Mouse (Mus musculus): ENCODE measurements at regions not wholly inside any gene's neighbourhood (a gene's known extent, or its start where the extent isn't known, plus 50 kb on each side); places are given as distances from the start of the nearest gene placed in this dataset.

DNA sequence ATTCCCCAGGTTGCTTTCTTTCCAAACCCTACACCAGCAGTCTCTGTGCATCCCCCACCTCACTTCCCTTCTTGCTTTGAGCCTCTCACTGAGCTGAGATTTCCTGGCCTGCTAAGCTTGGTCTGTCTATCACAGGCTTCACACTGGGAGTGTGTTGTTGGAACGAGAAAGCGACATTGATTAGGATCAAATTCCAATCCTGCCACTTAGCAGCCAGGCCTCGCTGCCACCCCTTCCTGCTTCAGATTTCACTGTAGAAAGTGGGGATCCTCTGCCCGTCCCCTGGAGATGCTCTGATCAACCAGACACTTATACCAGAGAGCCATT is 123.8 kb upstream of the Id2 start:
- TF ChIP-seq CTCF (IDR thresholded peaks at IDR 0.05; ENCODE audit: low read depth, low read length) = no peak
- TF ChIP-seq POLR2A (IDR thresholded peaks at IDR 0.05; ENCODE audit: insufficient read depth, low read length) = no peak
- no peak for TF ChIP-seq EP300 (IDR thresholded peaks at IDR 0.05; ENCODE audit: insufficient read depth, low read depth, low read length)
